Comparison of ENCODE assay signal across 8 mouse cellular contexts in genomic region chr2:36049567-36049954, GRCm38 (mm10). TPM values are rescaled to one million over a fixed set of nuclear protein-coding genes. Genes with fewer than 3 reads are reported as not detected.
DNase-seq lines count a peak whose midpoint lies in the region; ATAC-seq and TF ChIP-seq lines count a peak whose summit lies in the region.

No protein-coding gene starts in this region.

- ATAC-seq in heart, embryonic 15.5 days (replicated peaks; ENCODE audit: insufficient number of reproducible peaks, insufficient read depth, low FRiP score, low read depth), result no peak
- ATAC-seq in hindbrain, embryonic 13.5 days (ENCODE audit: low FRiP score), result peak; percentile 64
- ATAC-seq in midbrain, embryonic 12.5 days (ENCODE audit: low FRiP score, low read depth), result peak; percentile 59; the same call in 1 of the 2 replicates

- no peak overlapping the region for H3K27ac ChIP-seq in heart, embryonic 15.5 days
- H3K27ac ChIP-seq in bone marrow macrophage, adult 2 months (ENCODE audit: insufficient read depth, low read depth, low read length), result no peak overlapping the region
- H3K27ac ChIP-seq in hindbrain, embryonic 13.5 days, result no peak overlapping the region
- H3K27ac ChIP-seq in midbrain, embryonic 12.5 days (replicated peaks), result no peak overlapping the region

- peaks cover 24% of the 10 kb centered on the region for H3K4me1 ChIP-seq in heart, embryonic 15.5 days (replicated peaks)
- H3K4me1 ChIP-seq in bone marrow macrophage, adult 2 months (ENCODE audit: control insufficient read depth, insufficient read depth, low read length), result peaks cover 15% of the 10 kb centered on the region
- peaks cover 29% of the 10 kb centered on the region for H3K4me1 ChIP-seq in hindbrain, embryonic 13.5 days (replicated peaks)
- H3K4me1 ChIP-seq in midbrain, embryonic 12.5 days, result peaks cover 12% of the 10 kb centered on the region

- peaks cover 3% of the 10 kb centered on the region; the same call in 1 of the 2 replicates for H3K36me3 ChIP-seq in heart, embryonic 15.5 days
- peaks cover 8% of the 10 kb centered on the region; the same call in 1 of the 2 replicates for H3K36me3 ChIP-seq in hindbrain, embryonic 13.5 days
- H3K36me3 ChIP-seq in midbrain, embryonic 12.5 days, result 0 out of 2 replicates have a peak, but pooled peaks cover under 1% of the 10 kb centered on the region

- no peaks in the 10 kb centered on the region for H3K27me3 ChIP-seq in heart, embryonic 15.5 days
- H3K27me3 ChIP-seq in hindbrain, embryonic 13.5 days, result no peaks in the 10 kb centered on the region
- H3K27me3 ChIP-seq in midbrain, embryonic 12.5 days, result 0 out of 2 replicates have a peak, but pooled peaks cover 3% of the 10 kb centered on the region

- peak overlapping the region; percentile 60 for H3K4me2 ChIP-seq in heart, embryonic 15.5 days
- H3K4me2 ChIP-seq in hindbrain, embryonic 13.5 days, result peak overlapping the region; percentile 77
- H3K4me2 ChIP-seq in midbrain, embryonic 12.5 days (replicated peaks), result peak overlapping the region; percentile 80

- no peak overlapping the region for H3K9ac ChIP-seq in heart, embryonic 15.5 days
- H3K9ac ChIP-seq in hindbrain, embryonic 13.5 days, result no peak overlapping the region
- no peak overlapping the region for H3K9ac ChIP-seq in midbrain, embryonic 12.5 days (replicated peaks)

- 43% methylated on average over 10 of the region's 10 CpGs for WGBS in heart, embryonic 15.5 days
- 43% methylated on average over 10 of the region's 10 CpGs for WGBS in hindbrain, embryonic 13.5 days
- 47% methylated on average over 10 of the region's 10 CpGs for WGBS in midbrain, embryonic 12.5 days

- H3K4me3 ChIP-seq in heart, embryonic 15.5 days, result peak overlapping the region; percentile 77
- peak overlapping the region; percentile 19; the same call in 1 of the 2 replicates for H3K4me3 ChIP-seq in bone marrow macrophage, adult 2 months (ENCODE audit: insufficient read depth, low read length)
- H3K4me3 ChIP-seq in hindbrain, embryonic 13.5 days, result peak overlapping the region; percentile 88
- H3K4me3 ChIP-seq in midbrain, embryonic 12.5 days, result peak overlapping the region; percentile 80

- TF ChIP-seq POLR2A in bone marrow macrophage, adult 2 months (IDR thresholded peaks at IDR 0.05; ENCODE audit: borderline replicate concordance, low read depth, low read length), result no peak

- no peak for DNase-seq in heart, adult 18-20 months
- no peak for DNase-seq in urinary bladder, postnatal 36 days (ENCODE audit: low spot score in 2 of 2)
- DNase-seq in ovary, postnatal 14 days (ENCODE audit: low spot score), result no peak
- no peak for DNase-seq in left cerebral cortex, adult 11 months (ENCODE audit: low spot score)

- no peaks in the 10 kb centered on the region for H3K9me3 ChIP-seq in heart, embryonic 15.5 days (replicated peaks)
- H3K9me3 ChIP-seq in hindbrain, embryonic 13.5 days, result no peaks in the 10 kb centered on the region
- H3K9me3 ChIP-seq in midbrain, embryonic 12.5 days, result no peaks in the 10 kb centered on the region

- no peak for TF ChIP-seq CTCF in bone marrow macrophage, adult 2 months (IDR thresholded peaks at IDR 0.05; ENCODE audit: low read depth, low read length)

RNA-seq across cellular contexts. Expression of gene Morn5, which starts 0.3 kb away (rescaled TPM):
- polyA plus RNA-seq in heart, embryonic 15.5 days (2015; fragmentation: Nextera tagmentation; extraction: Ambion mirVana), result 0.24 and 0.34 TPM in 2 replicates
- total RNA-seq in heart, adult 18-20 months (2021), result not detected
- polyA plus RNA-seq in bone marrow macrophage, adult 2 months (2012; ENCODE audit: insufficient read depth, insufficient read length, missing spikeins), result not detected in 2 replicates
- polyA plus RNA-seq in hindbrain, embryonic 13.5 days (2015; fragmentation: Nextera tagmentation; extraction: Ambion mirVana), result 1.9 and 5.7 TPM in 2 replicates
- polyA plus RNA-seq in midbrain, embryonic 12.5 days (2016; fragmentation: Nextera tagmentation; extraction: Ambion mirVana), result 1.1 and 1.3 TPM in 2 replicates

RNA-seq across cellular contexts. Expression of gene Ndufa8, which starts 0.4 kb away (rescaled TPM):
- polyA plus RNA-seq in heart, embryonic 15.5 days (2015; fragmentation: Nextera tagmentation; extraction: Ambion mirVana), result 411 and 477 TPM in 2 replicates
- total RNA-seq in heart, adult 18-20 months (2021), result 100 to 1,000 TPM; 687 to 800 TPM
- 86.4 and 92.4 TPM in 2 replicates for polyA plus RNA-seq in bone marrow macrophage, adult 2 months (2012; ENCODE audit: insufficient read depth, insufficient read length, missing spikeins)
- polyA plus RNA-seq in hindbrain, embryonic 13.5 days (2015; fragmentation: Nextera tagmentation; extraction: Ambion mirVana), result 261 and 262 TPM in 2 replicates
- 161 and 178 TPM in 2 replicates for polyA plus RNA-seq in midbrain, embryonic 12.5 days (2016; fragmentation: Nextera tagmentation; extraction: Ambion mirVana)

RNA-seq across cellular contexts. Expression of gene Lhx6, which starts 55.6 kb away (rescaled TPM):
- polyA plus RNA-seq in heart, embryonic 15.5 days (2015; fragmentation: Nextera tagmentation; extraction: Ambion mirVana), result 1.5 and 2.2 TPM in 2 replicates
- total RNA-seq in heart, adult 18-20 months (2021), result 1 to 10 TPM; 1.6 to 1.7 TPM
- polyA plus RNA-seq in bone marrow macrophage, adult 2 months (2012; ENCODE audit: insufficient read depth, insufficient read length, missing spikeins), result not detected in 2 replicates
- 0.73 and 0.78 TPM in 2 replicates for polyA plus RNA-seq in hindbrain, embryonic 13.5 days (2015; fragmentation: Nextera tagmentation; extraction: Ambion mirVana)
- polyA plus RNA-seq in midbrain, embryonic 12.5 days (2016; fragmentation: Nextera tagmentation; extraction: Ambion mirVana), result 2.5 TPM in 2 replicates

Comparison
In these comparisons a context has a peak if more than half of its experiments do, and no peak if none do; other contexts are left out.
1. H3K4me3 ChIP-seq: peak in every context shown above with its lines; median percentile 88 in hindbrain, embryonic 13.5 days; 80 in midbrain, embryonic 12.5 days; 77 in heart, embryonic 15.5 days; 19 in bone marrow macrophage, adult 2 months.